Mouse (Mus musculus): Measurements from ENCODE around the gene Alas2.

GRCm38 (mm10) chrX:150516477-150516876 lies 30.7 kb upstream of the Alas2 start:
- TF ChIP-seq POLR2A (IDR thresholded peaks at IDR 0.05; ENCODE audit: low read depth, low read length) (no peak), CTCF (IDR thresholded peaks at IDR 0.05; ENCODE audit: borderline replicate concordance, insufficient read depth, low read length) (no peak)
